Mouse (Mus musculus) T-helper 17 cell (primary cell): ENCODE data around the gene Ubiad1.

ENCODE experiments used
- in situ Hi-C, 2 experiments: fragments of 300-600 bp; cut with MboI, MseI; formaldehyde crosslinking; loops; 1 replicate in 1 of 2; 2 replicates in 1 of 2; pipeline ENCODE4 v1.15.1; 2025; ENCODE audit warnings: high pct_unique_total_duplicates in 2 of 2

Gene Ubiad1

GRCm38 (mm10) chr4:148404748-148405147 is 39.8 kb downstream of the Ubiad1 start:
- in situ Hi-C loops: no loop called here

DNA sequence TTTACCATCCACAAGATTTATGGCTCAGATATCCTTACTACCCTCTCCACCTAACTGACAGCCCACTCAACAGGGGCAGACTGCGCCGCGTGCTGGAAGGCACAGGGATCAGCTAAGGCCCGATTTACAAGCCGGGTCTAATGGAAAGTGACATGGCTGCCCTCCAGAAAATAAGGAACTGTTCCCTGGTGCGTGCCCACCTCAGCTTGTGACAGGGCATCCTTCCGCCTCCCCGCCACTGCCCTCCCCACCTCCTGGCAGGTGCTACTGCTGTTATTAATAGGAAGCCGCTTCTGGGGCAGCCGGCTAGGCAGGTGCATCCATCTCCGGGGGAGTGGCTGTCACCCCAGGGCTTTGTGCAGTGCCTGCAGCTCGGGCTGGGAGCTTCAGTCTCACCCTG is 41.2 kb downstream of the Ubiad1 start:
- in situ Hi-C loops: no loop called here

DNA sequence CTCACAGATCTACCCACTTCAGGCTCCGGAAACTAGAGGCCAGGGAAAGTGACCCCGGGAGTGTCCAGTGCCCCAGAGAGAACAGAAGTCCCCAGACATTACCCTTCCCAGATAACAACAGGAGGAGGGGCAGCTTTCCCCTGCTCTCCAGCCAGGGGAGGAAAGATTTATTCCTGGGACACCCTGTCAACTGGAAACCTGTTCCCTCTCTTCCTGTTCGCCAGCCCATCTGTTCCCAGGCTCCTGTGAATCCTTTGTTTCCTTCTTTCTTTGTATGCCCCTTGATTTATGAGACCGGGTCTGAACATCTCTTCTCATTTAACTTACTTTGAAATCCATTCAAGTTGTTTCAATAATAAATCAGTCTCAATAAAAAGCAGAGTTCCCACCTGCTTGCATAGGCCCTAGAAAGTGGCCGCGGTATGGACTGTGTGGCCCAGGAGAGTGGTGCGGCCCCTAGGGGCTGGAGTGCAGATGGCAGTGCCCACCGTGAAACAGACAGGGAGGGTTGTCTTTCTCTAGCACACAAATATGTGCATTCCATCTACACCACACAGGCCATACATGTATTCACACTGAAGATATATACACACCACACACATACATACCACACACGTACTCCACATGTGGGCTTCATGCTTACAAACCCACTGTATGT is 45.0 kb downstream of the Ubiad1 start:
- in situ Hi-C loops: loop anchor here in 1 of 2 experiments (10.0 kb wide), 1 partner anchor 805 kb away; no protein-coding TSS in a partner anchor

DNA sequence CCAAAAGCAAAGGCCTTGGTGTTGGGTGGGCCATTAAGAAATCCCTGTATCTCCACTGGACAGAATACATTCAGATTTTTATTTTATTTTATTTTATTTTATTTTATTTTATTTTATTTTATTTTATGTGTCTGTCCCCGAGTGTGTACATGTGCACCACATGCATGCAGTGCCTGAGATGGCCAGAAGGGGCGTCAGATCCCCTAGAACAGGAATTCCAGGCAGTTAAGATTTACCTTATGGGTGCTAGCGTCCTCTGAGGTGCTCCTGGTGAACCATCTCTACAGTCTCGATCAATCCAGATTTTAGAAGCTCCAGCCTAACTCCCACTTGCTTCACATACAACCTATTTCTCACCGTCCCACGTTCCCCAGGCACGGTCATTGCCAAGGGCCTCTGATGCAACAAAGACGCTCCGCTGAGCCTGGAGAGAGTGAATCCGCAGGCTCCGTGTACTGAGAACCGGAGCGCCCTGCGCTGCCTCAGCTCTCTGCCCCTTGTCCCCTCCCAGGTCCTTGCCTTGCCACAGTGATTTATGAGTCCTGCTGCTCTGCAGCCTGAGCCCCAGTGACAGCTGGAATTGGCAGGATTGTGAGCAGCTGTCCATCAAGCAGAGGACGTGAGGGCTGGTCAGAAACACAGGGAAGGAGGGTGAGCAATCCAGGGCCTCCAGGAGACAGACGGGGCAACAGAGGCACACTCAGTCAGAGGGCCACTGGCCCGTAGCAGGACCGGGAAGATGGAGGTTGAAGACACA is 46.9 kb downstream of the Ubiad1 start:
- in situ Hi-C loops: loop anchor here in 1 of 2 experiments (10.0 kb wide), 1 partner anchor 807 kb away; no protein-coding TSS in a partner anchor

DNA sequence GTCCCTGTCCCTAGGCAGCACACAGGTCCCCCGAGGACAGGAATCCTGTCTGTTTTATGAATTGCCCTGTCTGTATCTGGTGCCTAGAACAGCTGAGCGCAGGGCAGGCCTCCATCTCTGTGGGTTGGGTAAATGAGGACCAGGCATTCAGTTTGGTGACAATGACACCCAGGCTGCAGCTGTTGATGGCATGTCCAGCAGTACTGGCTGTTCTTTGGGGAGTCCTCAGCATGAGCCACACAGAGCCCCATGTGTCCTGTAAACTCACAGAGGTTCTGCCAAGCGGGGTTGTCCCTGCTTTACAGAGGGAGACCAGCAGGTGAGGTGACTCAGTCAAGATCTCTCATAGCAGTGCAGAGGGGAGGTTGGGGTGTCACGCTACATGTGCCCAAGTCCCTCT is 47.5 kb downstream of the Ubiad1 start:
- in situ Hi-C loops: loop anchor here in 1 of 2 experiments (10.0 kb wide), 1 partner anchor 808 kb away; no protein-coding TSS in a partner anchor

GRCm38 (mm10) chr4:148395875-148396274 is 48.7 kb downstream of the Ubiad1 start:
- in situ Hi-C loops: loop anchor here in 1 of 2 experiments (10.0 kb wide), 1 partner anchor 809 kb away; no protein-coding TSS in a partner anchor

DNA sequence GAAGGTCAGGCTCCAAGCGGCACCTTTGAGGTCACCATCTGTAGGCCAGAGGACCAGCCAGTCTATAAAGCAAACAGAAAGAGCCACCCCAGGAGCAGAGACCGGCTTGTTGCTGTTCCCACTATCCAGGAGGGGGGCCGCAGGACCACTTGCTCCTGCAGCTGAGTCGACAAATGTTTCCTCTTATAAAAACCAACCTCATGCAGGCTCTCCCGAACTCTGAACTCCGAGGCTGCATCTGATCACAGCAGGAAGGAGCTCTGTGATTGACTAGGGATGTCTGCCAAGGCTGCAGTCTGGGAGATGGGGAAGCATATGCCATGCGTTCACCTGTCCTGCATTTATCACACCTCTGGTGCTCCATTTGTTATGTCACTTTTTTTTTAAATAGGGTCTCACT is 49.4 kb downstream of the Ubiad1 start:
- in situ Hi-C loops: loop anchor here in 1 of 2 experiments (10.0 kb wide), 1 partner anchor 810 kb away; no protein-coding TSS in a partner anchor

DNA sequence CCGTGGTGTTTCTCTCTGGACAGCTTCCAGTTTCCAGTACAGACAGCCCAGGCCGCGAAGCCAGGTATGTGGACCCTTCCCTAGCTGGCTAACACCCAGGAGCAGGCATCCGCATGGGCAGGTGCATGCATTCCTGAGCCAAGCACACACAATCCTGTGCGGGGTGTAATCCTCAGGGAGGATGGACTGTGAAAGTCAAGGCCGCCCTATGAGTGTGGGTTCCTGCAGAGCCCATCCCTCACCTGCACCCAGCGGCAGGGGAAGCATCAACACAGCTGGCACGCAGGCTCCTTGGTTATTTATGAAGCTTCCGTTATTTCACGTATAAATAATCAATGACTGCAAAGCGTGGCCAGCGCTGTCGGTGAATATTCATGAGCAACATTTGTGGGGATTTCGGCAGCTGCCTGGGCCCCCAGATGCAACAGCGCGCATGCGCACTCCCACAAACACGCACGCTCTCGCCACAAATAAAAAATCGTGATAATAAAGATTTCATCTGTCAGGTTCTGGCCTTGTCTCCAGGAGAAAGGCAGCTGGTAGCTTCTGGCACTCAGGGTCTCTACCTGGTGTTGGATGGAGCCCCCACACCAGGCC is 52.8 kb downstream of the Ubiad1 start:
- in situ Hi-C loops: loop anchor here in 1 of 2 experiments (10.0 kb wide), 1 partner anchor 813 kb away; no protein-coding TSS in a partner anchor

DNA sequence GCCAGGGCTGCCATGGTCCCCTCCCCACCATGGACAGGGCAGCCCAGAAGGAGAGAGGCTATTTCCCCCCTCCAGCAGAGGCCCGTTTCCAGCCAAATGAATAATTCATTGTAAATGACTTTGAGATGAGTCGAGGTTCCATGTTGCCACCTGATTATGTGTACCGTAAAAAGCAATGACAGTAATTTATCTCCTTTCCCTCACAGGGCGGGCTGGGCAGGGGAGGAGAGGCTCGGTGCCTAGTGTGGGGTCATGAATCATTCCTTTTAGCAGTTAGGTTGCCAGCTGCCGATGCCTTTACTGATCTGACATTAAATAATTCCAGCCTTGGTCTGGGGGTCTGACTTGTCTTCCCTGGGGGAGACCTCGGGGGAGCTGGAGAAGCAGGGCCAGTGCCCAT is 54.9 kb downstream of the Ubiad1 start:
- in situ Hi-C loops: loop anchor here in 1 of 2 experiments (5.0 to 10.0 kb wide), 3 partner anchors 217 to 815 kb away; no protein-coding TSS in a partner anchor

GRCm38 (mm10) chr4:148389047-148389446 is 55.5 kb downstream of the Ubiad1 start:
- in situ Hi-C loops: loop anchor here in 1 of 2 experiments (5.0 to 10.0 kb wide), 2 partner anchors 217 to 446 kb away; no protein-coding TSS in a partner anchor

DNA sequence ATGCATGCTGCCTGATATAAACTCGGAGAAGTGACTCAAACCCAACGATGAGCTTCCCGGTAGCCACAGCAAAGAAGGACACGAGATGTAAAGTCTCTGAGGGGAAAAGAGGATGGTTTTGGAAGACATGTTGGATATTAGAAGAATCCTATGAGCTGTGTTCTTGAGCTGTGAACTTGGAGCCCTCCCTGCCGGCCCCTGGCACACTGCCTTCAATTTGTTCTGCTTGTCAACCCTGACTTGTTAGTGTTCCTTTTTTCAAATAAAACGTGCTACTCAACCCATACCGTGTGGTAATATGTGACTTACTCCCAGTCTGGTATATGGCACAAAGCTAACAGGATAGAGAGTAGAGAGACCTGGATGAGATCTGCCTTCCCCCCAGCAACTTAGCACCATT is 59.3 kb downstream of the Ubiad1 start:
- in situ Hi-C loops: loop anchor here in 1 of 2 experiments (5.0 to 10.0 kb wide), 2 partner anchors 213 to 450 kb away; no protein-coding TSS in a partner anchor
